Mouse (Mus musculus): ENCODE measurements around the gene Nxpe5. TPM values are rescaled to one million over a fixed set of nuclear protein-coding genes. Genes with fewer than 3 reads are reported as not detected.

The Nxpe5 gene
- total RNA-seq, 1 experiment, result 0.09 TPM

DNA sequence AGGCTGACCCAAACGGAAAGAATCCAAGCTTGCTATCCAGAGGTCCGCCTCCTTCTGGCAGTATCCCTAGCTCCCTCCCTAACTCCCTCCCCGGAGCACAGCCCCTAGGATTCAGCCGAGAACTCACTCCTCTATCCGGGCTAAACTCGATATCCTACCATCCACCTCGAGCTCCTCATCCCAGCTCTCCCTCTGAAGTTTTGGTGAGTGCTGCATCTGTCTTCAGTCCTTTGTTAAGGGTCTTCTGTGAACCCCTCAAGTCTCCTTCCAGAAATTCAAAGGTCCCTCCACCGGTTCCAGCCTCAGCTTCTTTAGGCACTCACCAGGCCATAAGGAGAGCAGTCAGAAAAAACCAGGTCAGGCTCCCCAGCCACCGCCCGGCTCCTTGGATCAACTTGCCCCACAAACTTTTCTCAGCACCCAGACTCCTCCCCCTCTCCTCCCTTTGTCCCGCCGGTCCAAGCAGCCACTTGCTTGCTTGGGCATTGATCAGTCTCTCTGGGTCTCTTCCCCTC, 46.8 kb downstream of the Nxpe5 start, which contains the start of gene Gal3st4:
Gene Gal3st4, minus strand, starts transcription at position 432 of the 515 bp plus-strand sequence.
- H3K9ac ChIP-seq (ENCODE audit: insufficient read depth, low read depth, low read length, poor library complexity, severe bottlenecking), result 0 out of 2 replicates have a peak within 1 kb of the TSS, but pooled peaks have one; percentile 40
- no peak for TF ChIP-seq HCFC1 (IDR thresholded peaks at IDR 0.05; ENCODE audit: borderline replicate concordance, insufficient read depth, low read length)
- no peak for TF ChIP-seq CHD2 (IDR thresholded peaks at IDR 0.05; ENCODE audit: low read depth, low read length)
- TF ChIP-seq ZC3H11A (IDR thresholded peaks at IDR 0.05; ENCODE audit: borderline replicate concordance, low read depth, low read length), result no peak
- TF ChIP-seq MAFK (IDR thresholded peaks at IDR 0.05; ENCODE audit: insufficient read depth, low read depth, low read length), result no peak
- TF ChIP-seq ZNF384 (IDR thresholded peaks at IDR 0.05; ENCODE audit: low read depth, low read length), result no peak
- in situ Hi-C loops (cut with MboI; ENCODE audit: low sequenced_read_pairs in 2 of 2, unreplicated experiment in 2 of 2), result no loop called here
- no peaks in the 10 kb centered on the region for H3K9me3 ChIP-seq (ENCODE audit: control insufficient read depth, insufficient read depth, low read depth, low read length)
- H3K4me1 ChIP-seq (ENCODE audit: control insufficient read depth in 2 of 2, insufficient read depth in 2 of 2, low read length in 2 of 2, poor library complexity in 1 of 2), result peaks cover 2 to 4% of the 10 kb centered on the region in 2 experiments; a peak in 2 of 4 replicates
- no peak within 1 kb of the TSS for H3K27ac ChIP-seq (ENCODE audit: insufficient read depth, low read depth, low read length, poor library complexity, severe bottlenecking)
- peak within 1 kb of the TSS; percentile 18 to 60; a peak in 3 of 4 replicates for H3K4me3 ChIP-seq (ENCODE audit: insufficient read depth in 1 of 2, low read depth in 1 of 2, low read length in 2 of 2, poor library complexity in 1 of 2, severe bottlenecking in 1 of 2)
- DNase-seq (ENCODE audit: low read depth, low spot score), result no peak
- H3K36me3 ChIP-seq (ENCODE audit: control insufficient read depth, insufficient read depth, low read length, poor library complexity, severe bottlenecking), result no peaks in the 10 kb centered on the region

DNA sequence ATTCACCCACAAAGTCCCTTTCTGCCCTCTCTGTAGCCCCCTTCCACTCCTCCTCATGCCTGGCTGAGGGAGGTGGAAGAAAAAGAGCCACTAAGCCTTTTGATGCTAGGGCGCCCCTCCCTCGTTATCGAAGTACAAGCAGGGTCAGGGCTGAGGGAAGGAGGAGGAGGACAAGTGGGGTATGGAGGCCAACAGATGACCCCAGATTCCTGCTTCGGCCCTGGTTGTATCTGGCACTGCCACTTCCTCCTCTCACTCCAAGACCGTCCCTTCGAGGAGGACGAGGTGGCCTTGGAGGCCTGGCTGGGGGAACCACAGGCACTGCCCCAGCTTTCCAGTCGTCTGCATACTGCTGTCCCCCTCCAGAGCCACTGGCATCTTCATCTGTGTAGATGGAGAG, 48.5 kb downstream of the Nxpe5 start:
- H3K36me3 ChIP-seq (ENCODE audit: control insufficient read depth, insufficient read depth, low read length, poor library complexity, severe bottlenecking), result no peaks in the 10 kb centered on the region; the same call in 1 of the 2 replicates

DNA sequence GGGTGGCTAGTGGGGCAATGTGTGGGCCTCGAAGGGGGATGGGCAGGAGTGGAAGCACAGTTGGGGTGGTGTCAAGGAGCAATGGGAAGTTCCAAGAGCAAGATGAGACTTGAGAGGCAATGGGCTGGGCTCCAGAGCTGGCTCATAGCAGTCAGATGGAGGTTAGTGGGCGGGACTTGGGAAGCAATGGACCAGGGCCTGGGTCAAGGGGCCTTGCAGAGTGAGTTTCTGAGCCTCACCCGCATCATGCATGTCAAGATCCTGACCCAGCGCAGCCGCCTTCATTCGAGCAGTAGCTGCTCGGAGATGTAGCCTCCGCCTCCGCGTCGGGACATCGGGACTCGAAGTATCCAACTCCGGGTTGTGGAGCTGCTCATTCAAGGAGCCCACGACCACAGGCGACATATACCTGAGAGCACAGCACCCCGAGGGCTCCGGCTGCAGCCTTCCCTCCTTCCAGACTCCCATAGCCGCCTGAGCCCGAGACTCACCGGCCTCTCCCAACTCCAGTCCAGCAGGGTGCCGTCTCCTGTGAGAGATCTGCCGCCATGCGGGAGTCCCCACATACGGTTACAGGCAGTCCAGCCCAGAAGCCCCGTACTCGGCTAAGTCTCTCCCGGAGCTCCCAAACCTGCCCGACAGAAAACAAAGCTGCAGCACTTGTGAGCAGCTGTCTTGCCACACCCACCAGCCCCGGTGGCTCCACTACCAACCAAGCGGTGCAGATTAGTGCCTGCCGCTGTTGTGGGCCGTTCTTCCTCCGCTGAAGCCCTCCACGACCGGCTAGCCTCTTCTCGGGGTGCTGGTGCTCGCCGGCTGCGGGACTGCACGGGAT, 49.7 kb downstream of the Nxpe5 start:
- H3K36me3 ChIP-seq (ENCODE audit: control insufficient read depth, insufficient read depth, low read length, poor library complexity, severe bottlenecking), result no peaks in the 10 kb centered on the region; the same call in 1 of the 2 replicates

More for the DNA sequence above, 48.5 kb downstream of the Nxpe5 start:
- Histone ChIP-seq H3K4me3 (ENCODE audit: insufficient read depth in 1 of 2, low read depth in 1 of 2, low read length in 2 of 2, poor library complexity in 1 of 2, severe bottlenecking in 1 of 2) (no peak overlapping the region), H3K27ac (ENCODE audit: insufficient read depth, low read depth, low read length, poor library complexity, severe bottlenecking) (no peak overlapping the region), H3K4me1 (ENCODE audit: control insufficient read depth in 2 of 2, insufficient read depth in 2 of 2, low read length in 2 of 2, poor library complexity in 1 of 2) (peaks cover 2 to 4% of the 10 kb centered on the region in 2 experiments; a peak in 2 of 4 replicates), H3K9me3 (ENCODE audit: control insufficient read depth, insufficient read depth, low read depth, low read length) (no peaks in the 10 kb centered on the region), H3K9ac (ENCODE audit: insufficient read depth, low read depth, low read length, poor library complexity, severe bottlenecking) (no peak overlapping the region)
- in situ Hi-C loops (cut with MboI; ENCODE audit: low sequenced_read_pairs in 2 of 2, unreplicated experiment in 2 of 2), result no loop called here
- no peak for DNase-seq (ENCODE audit: low read depth, low spot score)
- no peak for TF ChIP-seq ZC3H11A (IDR thresholded peaks at IDR 0.05; ENCODE audit: borderline replicate concordance, low read depth, low read length)
- TF ChIP-seq HCFC1 (IDR thresholded peaks at IDR 0.05; ENCODE audit: borderline replicate concordance, insufficient read depth, low read length), result no peak
- TF ChIP-seq MAFK (IDR thresholded peaks at IDR 0.05; ENCODE audit: insufficient read depth, low read depth, low read length), result no peak
- TF ChIP-seq CHD2 (IDR thresholded peaks at IDR 0.05; ENCODE audit: low read depth, low read length), result no peak
- TF ChIP-seq ZNF384 (IDR thresholded peaks at IDR 0.05; ENCODE audit: low read depth, low read length), result no peak

DNA sequence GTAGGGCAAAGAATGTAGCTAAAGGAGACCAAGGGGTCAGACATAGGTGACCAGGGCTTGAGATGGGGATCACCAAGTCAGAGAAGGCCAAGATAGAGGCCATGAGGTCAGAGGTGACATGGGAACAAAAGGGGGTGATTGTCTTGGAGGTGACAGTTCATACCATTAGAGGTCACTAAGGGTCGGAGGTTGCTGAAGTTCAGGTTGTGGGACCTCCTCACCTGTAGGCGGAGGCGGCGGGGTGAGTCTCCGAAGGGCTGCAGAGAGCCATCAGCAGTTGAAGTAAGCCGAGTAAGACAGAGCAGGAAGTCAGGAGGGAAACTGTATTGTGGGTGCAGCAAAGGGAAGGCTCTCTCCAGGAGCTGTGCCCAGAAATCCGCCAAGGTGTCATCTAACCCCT, 52.3 kb downstream of the Nxpe5 start:
- Histone ChIP-seq H3K36me3 (ENCODE audit: control insufficient read depth, insufficient read depth, low read length, poor library complexity, severe bottlenecking) (peaks cover 4% of the 10 kb centered on the region; the same call in 1 of the 2 replicates), H3K4me1 (ENCODE audit: control insufficient read depth in 2 of 2, insufficient read depth in 2 of 2, low read length in 2 of 2, poor library complexity in 1 of 2) (peaks cover 2 to 9% of the 10 kb centered on the region in 2 experiments; a peak in 2 of 4 replicates), H3K27ac (ENCODE audit: insufficient read depth, low read depth, low read length, poor library complexity, severe bottlenecking) (no peak overlapping the region), H3K9me3 (ENCODE audit: control insufficient read depth, insufficient read depth, low read depth, low read length) (no peaks in the 10 kb centered on the region), H3K9ac (ENCODE audit: insufficient read depth, low read depth, low read length, poor library complexity, severe bottlenecking) (no peak overlapping the region), H3K4me3 (ENCODE audit: insufficient read depth in 1 of 2, low read depth in 1 of 2, low read length in 2 of 2, poor library complexity in 1 of 2, severe bottlenecking in 1 of 2) (no peak overlapping the region)
- TF ChIP-seq ZNF384 (IDR thresholded peaks at IDR 0.05; ENCODE audit: low read depth, low read length) (no peak), CHD2 (IDR thresholded peaks at IDR 0.05; ENCODE audit: low read depth, low read length) (no peak), HCFC1 (IDR thresholded peaks at IDR 0.05; ENCODE audit: borderline replicate concordance, insufficient read depth, low read length) (no peak), ZC3H11A (IDR thresholded peaks at IDR 0.05; ENCODE audit: borderline replicate concordance, low read depth, low read length) (no peak)
- no peak for DNase-seq (ENCODE audit: low read depth, low spot score)
- in situ Hi-C loops (cut with MboI; ENCODE audit: low sequenced_read_pairs in 2 of 2, unreplicated experiment in 2 of 2), result no loop called here

More for the DNA sequence above, 49.7 kb downstream of the Nxpe5 start:
- H3K4me1 ChIP-seq (ENCODE audit: control insufficient read depth in 2 of 2, insufficient read depth in 2 of 2, low read length in 2 of 2, poor library complexity in 1 of 2), result peaks cover 2 to 4% of the 10 kb centered on the region in 2 experiments; a peak in 2 of 4 replicates
- in situ Hi-C loops (cut with MboI; ENCODE audit: low sequenced_read_pairs in 2 of 2, unreplicated experiment in 2 of 2), result no loop called here
- TF ChIP-seq MAFK (IDR thresholded peaks at IDR 0.05; ENCODE audit: insufficient read depth, low read depth, low read length), result no peak
- no peak for TF ChIP-seq CHD2 (IDR thresholded peaks at IDR 0.05; ENCODE audit: low read depth, low read length)
- no peak for TF ChIP-seq ZNF384 (IDR thresholded peaks at IDR 0.05; ENCODE audit: low read depth, low read length)
- no peak for TF ChIP-seq HCFC1 (IDR thresholded peaks at IDR 0.05; ENCODE audit: borderline replicate concordance, insufficient read depth, low read length)
- no peak for TF ChIP-seq ZC3H11A (IDR thresholded peaks at IDR 0.05; ENCODE audit: borderline replicate concordance, low read depth, low read length)
- 0 out of 2 replicates have a peak overlapping the region, but pooled peaks have one; percentile 23 for H3K9ac ChIP-seq (ENCODE audit: insufficient read depth, low read depth, low read length, poor library complexity, severe bottlenecking)
- no peak overlapping the region for H3K27ac ChIP-seq (ENCODE audit: insufficient read depth, low read depth, low read length, poor library complexity, severe bottlenecking)
- peak overlapping the region; percentile 22 to 31; a peak in 3 of 4 replicates for H3K4me3 ChIP-seq (ENCODE audit: insufficient read depth in 1 of 2, low read depth in 1 of 2, low read length in 2 of 2, poor library complexity in 1 of 2, severe bottlenecking in 1 of 2)
- H3K9me3 ChIP-seq (ENCODE audit: control insufficient read depth, insufficient read depth, low read depth, low read length), result no peaks in the 10 kb centered on the region
- no peak for DNase-seq (ENCODE audit: low read depth, low spot score)

Measured in ES-E14 (cell line).